Mouse (Mus musculus): ENCODE measurements around the gene Fdxr. TPM values are rescaled to one million over a fixed set of nuclear protein-coding genes. Genes with fewer than 3 reads are reported as not detected.

The Fdxr gene
- total RNA-seq, 4 experiments from 2014 or later: 9.1 to 10.0 (median 9.6) TPM

Small RNA genes within 50 kb of the gene (microRNA-seq; reads per million reads assigned to microRNA genes)
- gene Gm25837: not detected

Other genes starting within 250 kb of the Fdxr start
- gene Cd300ld5, start 239.3 kb downstream of the Fdxr start, total RNA-seq (2022): 1 to 10 TPM; 1.6 to 5.8 (median 2.9) TPM
- gene Cd300ld3, start 228.6 kb downstream of the Fdxr start, total RNA-seq (2022): 1 to 10 TPM; 4.6 to 9.1 (median 7.4) TPM
- gene Cd300e, start 214.9 kb downstream of the Fdxr start, total RNA-seq (2022): under 1 TPM; 0.25 to 0.40 (median 0.32) TPM
- 1 to 10 TPM in 1 of 4 experiments, under 1 TPM in 3; 0.34 to 1.0 (median 0.63) TPM for gene Rab37, start 185.6 kb downstream of the Fdxr start, total RNA-seq (2022)
- gene Cd300lf, start 143.1 kb downstream of the Fdxr start, total RNA-seq (2022): under 1 TPM in 3 of 4 experiments, not detected in 1; 0.13 to 0.89 (median 0.22) TPM
- gene Slc9a3r1, start 113.7 kb downstream of the Fdxr start, total RNA-seq (2022): 1 to 10 TPM; 7.3 to 8.5 (median 8.5) TPM
- gene Tmem104, start 89.6 kb downstream of the Fdxr start, total RNA-seq (2022): 10 to 100 TPM in 1 of 4 experiments, 1 to 10 TPM in 3; 8.7 to 10.9 (median 9.1) TPM
- 10 to 100 TPM; 25.0 to 34.9 (median 25.9) TPM for gene Nat9, start 89.2 kb downstream of the Fdxr start, total RNA-seq (2022)
- under 1 TPM; 0.09 to 0.65 (median 0.23) TPM for gene Grin2c, start 9.8 kb downstream of the Fdxr start, total RNA-seq (2022)
- 1 to 10 TPM; 2.0 to 3.5 (median 2.3) TPM for gene Fads6, start 20.6 kb upstream of the Fdxr start, total RNA-seq (2022)
- not detected for gene Otop2, start 30.1 kb upstream of the Fdxr start, total RNA-seq (2022)
- under 1 TPM; 0.09 to 0.28 (median 0.25) TPM for gene Ush1g, start 45.0 kb upstream of the Fdxr start, total RNA-seq (2022)
- gene Otop3, start 57.7 kb upstream of the Fdxr start, total RNA-seq (2022): not detected
- gene Hid1, start 90.7 kb upstream of the Fdxr start, total RNA-seq (2022): 1 to 10 TPM; 3.4 to 4.3 (median 4.1) TPM
- 1 to 10 TPM; 4.1 to 5.3 (median 4.8) TPM for gene Cdr2l, start 104.9 kb upstream of the Fdxr start, total RNA-seq (2022)
- 100 to 1,000 TPM; 139 to 160 (median 146) TPM for gene Mrpl58, start 126.7 kb upstream of the Fdxr start, total RNA-seq (2022)
- 1,000 to 10,000 TPM; 2,233 to 2,384 (median 2,275) TPM for gene Atp5h, start 142.9 kb upstream of the Fdxr start, total RNA-seq (2022)
- 10 to 100 TPM; 29.3 to 34.0 (median 29.7) TPM for gene Kctd2, start 143.1 kb upstream of the Fdxr start, total RNA-seq (2022)
- under 1 TPM in 1 of 4 experiments, not detected in 3; 0.16 TPM for gene Trim80, start 163.5 kb upstream of the Fdxr start, total RNA-seq (2022)
- not detected for gene Slc16a5, start 185.4 kb upstream of the Fdxr start, total RNA-seq (2022)
- 1 to 10 TPM; 1.2 to 2.2 (median 1.9) TPM for gene Armc7, start 198.6 kb upstream of the Fdxr start, total RNA-seq (2022)
- gene Nt5c, start 214.8 kb upstream of the Fdxr start, total RNA-seq (2022): 10 to 100 TPM in 2 of 4 experiments, 1 to 10 TPM in 2; 8.7 to 14.9 (median 10.1) TPM
- 100 to 1,000 TPM; 114 to 126 (median 121) TPM for gene Jpt1, start 237.3 kb upstream of the Fdxr start, total RNA-seq (2022)